Mouse (Mus musculus): ENCODE measurements around the gene Urah. TPM values are rescaled to one million over a fixed set of nuclear protein-coding genes. Genes with fewer than 3 reads are reported as not detected.

Gene Urah
- polyA plus RNA-seq, 1 experiment = 0.62 TPM

DNA sequence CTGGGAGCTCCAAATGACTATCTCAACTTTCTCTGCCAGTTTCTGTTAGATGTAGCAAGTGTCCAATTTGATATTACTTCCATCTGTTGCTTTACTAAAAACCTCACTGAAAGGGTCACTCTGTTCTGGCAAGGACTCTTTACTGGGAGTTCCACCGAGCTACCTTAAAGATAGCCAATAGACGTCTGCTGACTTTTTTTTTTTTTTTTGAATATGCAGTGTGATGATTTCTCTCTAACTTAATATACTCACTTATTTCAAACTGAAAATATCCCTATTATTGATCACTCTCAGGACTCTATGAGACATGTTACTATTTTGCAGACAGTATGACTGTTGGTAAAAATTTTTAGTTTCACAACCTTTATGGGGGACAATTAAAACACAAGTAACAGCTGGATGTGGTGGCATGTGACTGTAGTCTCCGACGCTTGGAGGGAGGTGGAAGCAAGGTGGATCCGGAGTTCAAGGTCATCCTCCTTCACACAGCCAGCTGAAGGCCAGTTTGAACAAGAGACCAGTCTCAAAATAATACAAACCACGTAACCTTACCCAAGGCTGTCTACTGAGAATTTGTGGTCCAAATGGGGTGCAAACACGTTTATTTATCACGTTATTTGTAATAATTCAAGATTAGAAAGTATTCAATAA lies 46.2 kb downstream of the Urah start:
- H3K4me3 ChIP-seq (replicated peaks; ENCODE audit: insufficient read depth, low read depth, low read length) = peak overlapping the region; percentile 98
- peak overlapping the region; percentile 76; the same call in 1 of the 2 replicates for H3K27ac ChIP-seq (ENCODE audit: insufficient read depth, low read length)

DNA sequence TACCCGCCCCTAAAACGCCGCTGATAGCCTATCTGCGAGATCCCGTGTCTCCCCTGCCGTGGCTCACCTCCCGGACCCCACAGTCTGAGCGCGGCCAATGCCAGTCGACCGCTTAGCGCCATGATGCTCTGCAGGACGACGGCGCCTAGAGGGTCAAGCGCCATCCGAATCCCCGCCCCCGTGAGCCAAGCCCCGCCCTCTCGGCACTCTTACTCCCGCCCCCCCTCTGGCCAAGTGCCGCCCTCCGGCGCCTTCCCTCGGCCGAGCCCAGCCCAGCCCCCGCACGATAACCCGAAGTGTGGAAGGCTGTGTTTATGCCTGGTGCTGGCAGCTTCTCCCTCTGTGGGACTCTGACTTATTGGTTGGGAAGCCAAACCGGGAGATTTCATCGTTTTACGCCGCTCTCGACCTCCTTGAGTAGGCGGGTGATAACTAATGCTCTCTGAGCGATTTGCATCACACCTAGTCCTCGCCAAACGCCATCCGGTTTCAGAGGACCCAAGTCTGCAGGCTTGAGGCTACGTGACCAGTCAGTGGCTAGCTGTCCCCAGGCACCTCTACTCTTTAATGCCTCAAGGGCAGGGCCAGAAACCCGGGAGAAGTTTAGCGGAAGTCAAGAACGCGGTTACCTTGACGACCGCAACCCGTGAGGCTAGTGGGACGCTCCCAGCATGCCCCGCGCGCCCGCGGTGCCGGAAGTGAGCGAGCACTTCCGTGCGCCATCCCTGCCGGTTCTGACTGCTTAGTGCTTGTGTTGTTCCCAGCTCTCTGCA lies 47.1 kb downstream of the Urah start, which contains the start of the genes Psmd13 and Sirt3:
Gene Psmd13, plus strand, starts transcription at position 273 of the 773 bp plus-strand sequence.
Gene Sirt3, minus strand, starts transcription at position 614 of the 773 bp plus-strand sequence.
- TF ChIP-seq CTCF (IDR thresholded peaks at IDR 0.05; ENCODE audit: borderline replicate concordance, insufficient read depth, low read depth, low read length) (no peak), POLR2A (IDR thresholded peaks at IDR 0.05; ENCODE audit: borderline replicate concordance, insufficient read depth, low read length) (peak; percentile 82)
- Histone ChIP-seq H3K4me3 (replicated peaks; ENCODE audit: insufficient read depth, low read depth, low read length) (peak within 1 kb of the TSS; percentile 98), H3K27ac (ENCODE audit: insufficient read depth, low read length) (peak within 1 kb of the TSS; percentile 76), H3K4me1 (ENCODE audit: control insufficient read depth, insufficient read depth, low read length) (no peaks in the 10 kb centered on the region; the same call in 1 of the 2 replicates), H3K27me3 (ENCODE audit: control insufficient read depth, insufficient read depth, low read length) (no peaks in the 10 kb centered on the region)
- WGBS = under 1% methylated on average over 58 of the region's 59 CpGs
- DNase-seq = peak; percentile 93 to 94

More for the DNA sequence above, 46.2 kb downstream of the Urah start:
- Histone ChIP-seq H3K4me1 (ENCODE audit: control insufficient read depth, insufficient read depth, low read length) (no peaks in the 10 kb centered on the region; the same call in 1 of the 2 replicates), H3K27me3 (ENCODE audit: control insufficient read depth, insufficient read depth, low read length) (no peaks in the 10 kb centered on the region)
- no peak for DNase-seq
- TF ChIP-seq POLR2A (IDR thresholded peaks at IDR 0.05; ENCODE audit: borderline replicate concordance, insufficient read depth, low read length) (no peak), CTCF (IDR thresholded peaks at IDR 0.05; ENCODE audit: borderline replicate concordance, insufficient read depth, low read depth, low read length) (no peak)
- 4% methylated on average over 8 of the region's 8 CpGs for WGBS

DNA sequence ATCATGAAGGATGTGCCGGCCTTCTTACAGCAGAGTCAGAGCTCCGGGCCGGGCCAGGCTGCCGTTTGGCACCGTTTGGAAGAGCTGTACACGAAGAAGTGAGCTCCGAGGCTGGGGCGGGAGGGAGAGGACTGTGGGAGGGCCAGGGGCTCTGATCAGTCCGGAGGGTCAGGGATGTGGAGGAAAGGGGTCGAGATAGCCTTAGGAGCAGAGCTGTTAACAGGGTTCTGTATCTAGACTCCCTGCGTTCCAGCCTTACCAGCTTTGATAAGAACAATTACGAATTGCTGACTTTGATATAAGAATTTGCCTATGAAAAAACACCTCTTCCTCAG lies 47.6 kb downstream of the Urah start:
- no peaks in the 10 kb centered on the region; the same call in 1 of the 2 replicates for H3K4me1 ChIP-seq (ENCODE audit: control insufficient read depth, insufficient read depth, low read length)
- no peak overlapping the region for H3K27ac ChIP-seq (ENCODE audit: insufficient read depth, low read length)
- H3K4me3 ChIP-seq (replicated peaks; ENCODE audit: insufficient read depth, low read depth, low read length) = peak overlapping the region; percentile 98
- H3K27me3 ChIP-seq (ENCODE audit: control insufficient read depth, insufficient read depth, low read length) = no peaks in the 10 kb centered on the region
- no peak for TF ChIP-seq CTCF (IDR thresholded peaks at IDR 0.05; ENCODE audit: borderline replicate concordance, insufficient read depth, low read depth, low read length)
- no peak for TF ChIP-seq POLR2A (IDR thresholded peaks at IDR 0.05; ENCODE audit: borderline replicate concordance, insufficient read depth, low read length)
- no peak for DNase-seq
- under 1% methylated on average over 12 of the region's 12 CpGs for WGBS

Other genes with a start within 250 kb of the Urah start
- gene Olfr46, start 233.7 kb upstream of the Urah start, polyA plus RNA-seq (2012; rRNA removed) = not detected in 2 replicates
- gene Olfr61, start 206.0 kb upstream of the Urah start, polyA plus RNA-seq (2012; rRNA removed) = not detected in 2 replicates
- gene Olfr53, start 188.6 kb upstream of the Urah start, polyA plus RNA-seq (2012; rRNA removed) = not detected in 2 replicates
- gene Olfr539, start 175.1 kb upstream of the Urah start, polyA plus RNA-seq (2012; rRNA removed) = not detected in 2 replicates
- not detected in 2 replicates for gene Olfr45, start 153.1 kb upstream of the Urah start, polyA plus RNA-seq (2012; rRNA removed)
- not detected in 2 replicates for gene Olfr541, start 137.8 kb upstream of the Urah start, polyA plus RNA-seq (2012; rRNA removed)
- 0.18 and 0.25 TPM in 2 replicates for gene Cyp2e1, start 71.3 kb upstream of the Urah start, polyA plus RNA-seq (2012; rRNA removed)
- 0.11 and 0.79 TPM in 2 replicates for gene Syce1, start 47.2 kb upstream of the Urah start, polyA plus RNA-seq (2012; rRNA removed)
- gene Zfp941, start 12.8 kb upstream of the Urah start, polyA plus RNA-seq (2012; rRNA removed) = 13.2 and 14.5 TPM in 2 replicates
- not detected in 2 replicates for gene Scgb1c1, start 10.5 kb downstream of the Urah start, polyA plus RNA-seq (2012; rRNA removed)
- 0.13 TPM in 1 of 2 replicates, not detected in the other for gene Odf3, start 12.8 kb downstream of the Urah start, polyA plus RNA-seq (2012; rRNA removed)
- 0.15 and 0.25 TPM in 2 replicates for gene Gm45785, start 21.3 kb downstream of the Urah start, polyA plus RNA-seq (2012; rRNA removed)
- gene Ric8a, start 21.9 kb downstream of the Urah start, polyA plus RNA-seq (2012; rRNA removed) = 71.1 and 74.7 TPM in 2 replicates
- 30.8 TPM in 2 replicates for gene Bet1l, start 22.6 kb downstream of the Urah start, polyA plus RNA-seq (2012; rRNA removed)
- 107 and 109 TPM in 2 replicates for gene Psmd13, start 47.0 kb downstream of the Urah start, polyA plus RNA-seq (2012; rRNA removed)
- 93.6 and 99.4 TPM in 2 replicates for gene Sirt3, start 47.3 kb downstream of the Urah start, polyA plus RNA-seq (2012; rRNA removed)
- 4.9 and 7.9 TPM in 2 replicates for gene Cox8b, start 65.4 kb downstream of the Urah start, polyA plus RNA-seq (2012; rRNA removed)
- gene Nlrp6, start 85.9 kb downstream of the Urah start, polyA plus RNA-seq (2012; rRNA removed) = 0.18 and 0.54 TPM in 2 replicates
- 5.6 and 6.6 TPM in 2 replicates for gene Pgghg, start 106.4 kb downstream of the Urah start, polyA plus RNA-seq (2012; rRNA removed)
- 0.16 TPM in 1 of 2 replicates, not detected in the other for gene Ifitm5, start 115.3 kb downstream of the Urah start, polyA plus RNA-seq (2012; rRNA removed)
- gene Gm45717, start 120.9 kb downstream of the Urah start, polyA plus RNA-seq (2012; rRNA removed) = not detected in 2 replicates
- 31.7 and 35.3 TPM in 2 replicates for gene Ifitm2, start 121.0 kb downstream of the Urah start, polyA plus RNA-seq (2012; rRNA removed)
- 19.9 and 20.0 TPM in 2 replicates for gene Ifitm1, start 132.2 kb downstream of the Urah start, polyA plus RNA-seq (2012; rRNA removed)
- gene Ifitm3, start 175.8 kb downstream of the Urah start, polyA plus RNA-seq (2012; rRNA removed) = 44.4 and 47.9 TPM in 2 replicates
- 0.56 and 0.87 TPM in 2 replicates for gene Ifitm6, start 182.9 kb downstream of the Urah start, polyA plus RNA-seq (2012; rRNA removed)
- not detected in 2 replicates for gene Gm17387, start 194.1 kb downstream of the Urah start, polyA plus RNA-seq (2012; rRNA removed)
- gene B4galnt4, start 226.1 kb downstream of the Urah start, polyA plus RNA-seq (2012; rRNA removed) = 79.0 and 90.6 TPM in 2 replicates
- gene Pkp3, start 243.2 kb downstream of the Urah start, polyA plus RNA-seq (2012; rRNA removed) = 9.6 and 11.2 TPM in 2 replicates